Mouse (Mus musculus) left cerebral cortex, adult 2 months (tissue): ENCODE results near the gene Olfr68. TPM values are rescaled to one million over a fixed set of nuclear protein-coding genes. Genes with fewer than 3 reads are reported as not detected.

Experiments
- DNase-seq, 2 experiments: peaks; one replicate each; pipeline ENCODE4 v3.0.0; 2021 to 2022; ENCODE audit warnings: low spot score in 2 of 2, mixed read lengths in 1 of 2; ENCODE audit errors: extremely low spot score in 1 of 2
- H3K27ac ChIP-seq: fragments of 200-600 bp; 2 replicates; pipeline ENCODE4 v1.8.1; 2022
- H3K4me3 ChIP-seq: fragments of 200-600 bp; 2 replicates; pipeline ENCODE4 v1.8.1; 2022
- CTCF ChIP-seq: fragments of 200-600 bp; IDR thresholded peaks from 2 replicates; pipeline ENCODE4 v1.8.1; 2022; ENCODE audit warnings: antibody characterized with exemption, mild to moderate bottlenecking, moderate library complexity
- intact Hi-C: fragments of 180-260 bp; cut with DNase I; formaldehyde crosslinking; loops from one replicate; pipeline ENCODE4 v1.15.1; 2025
- total RNA-seq, 2 experiments: library from RNA; stranded (reverse); gene quantifications; 2 replicates each; pipeline ENCODE4 v1.2.3; 2021

The Olfr68 gene
- total RNA-seq, 2 experiments from 2014 or later: not detected

- Histone ChIP-seq H3K4me3 (no peak within 1 kb of the TSS), H3K27ac (no peak within 1 kb of the TSS)
- no peak for TF ChIP-seq CTCF
- intact Hi-C loops: no loop called here
- no peak for DNase-seq
These were observed 34.7 kb downstream of the Olfr68 start, which contains the start of gene Olfr629 for GRCm38 (mm10) chr7:103744843-103745242. Gene Olfr629, minus strand, starts transcription at chr7:103744943.

DNA sequence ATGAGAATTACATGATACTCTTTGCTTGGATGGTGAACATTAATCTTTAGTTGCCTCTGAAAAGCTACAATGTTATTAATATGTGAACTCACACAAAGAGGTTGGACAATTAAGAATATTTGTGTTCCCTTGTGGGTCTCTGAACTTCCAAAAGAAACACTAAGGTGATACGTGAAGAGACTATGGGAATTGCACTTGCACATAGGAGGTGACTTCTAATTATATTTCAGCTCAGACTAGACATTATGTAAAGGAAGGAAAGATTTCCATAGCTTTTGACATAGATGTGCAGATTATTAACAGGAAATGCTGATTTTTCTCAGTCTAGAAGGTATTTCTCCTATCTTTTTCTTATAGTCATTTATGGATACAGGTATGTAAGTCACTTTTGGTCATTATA lies 49.4 kb downstream of the Olfr68 start, which contains the start of gene Olfr628:
Olfr628 (plus strand) TSS at position 301 of the 400 bp plus-strand sequence.
- no peak for DNase-seq
- H3K4me3 ChIP-seq: no peak within 1 kb of the TSS
- intact Hi-C loops: no loop called here
- H3K27ac ChIP-seq: no peak within 1 kb of the TSS
- no peak for TF ChIP-seq CTCF

Other genes with a start within 250 kb of the Olfr68 start
- gene Olfr612, start 237.0 kb downstream of the Olfr68 start, total RNA-seq: not detected
- gene Olfr613, start 231.6 kb downstream of the Olfr68 start, total RNA-seq: not detected
- gene Olfr615, start 223.6 kb downstream of the Olfr68 start, total RNA-seq: not detected
- not detected for gene Olfr616, start 210.6 kb downstream of the Olfr68 start, total RNA-seq
- gene Olfr617, start 206.6 kb downstream of the Olfr68 start, total RNA-seq: not detected
- not detected for gene Olfr618, start 189.6 kb downstream of the Olfr68 start, total RNA-seq
- gene Olfr619, start 179.1 kb downstream of the Olfr68 start, total RNA-seq: not detected
- gene Olfr620, start 167.2 kb downstream of the Olfr68 start, total RNA-seq: not detected
- gene Olfr622, start 137.0 kb downstream of the Olfr68 start, total RNA-seq: not detected
- gene Olfr623, start 116.0 kb downstream of the Olfr68 start, total RNA-seq: not detected
- under 1 TPM in 1 of 2 experiments, not detected in 1; 0.07 TPM for gene Olfr624, start 108.5 kb downstream of the Olfr68 start, total RNA-seq
- gene Olfr625-ps1, start 97.0 kb downstream of the Olfr68 start, total RNA-seq: not detected
- gene Olfr243, start 65.0 kb downstream of the Olfr68 start, total RNA-seq: not detected
- gene Olfr628, start 49.3 kb downstream of the Olfr68 start, total RNA-seq: not detected
- not detected for gene Olfr629, start 34.8 kb downstream of the Olfr68 start, total RNA-seq
- not detected for gene Olfr630, start 22.4 kb downstream of the Olfr68 start, total RNA-seq
- gene Olfr69, start 8.1 kb downstream of the Olfr68 start, total RNA-seq: not detected
- gene Olfr67, start 12.1 kb upstream of the Olfr68 start, total RNA-seq: not detected
- gene Hbb-bt, start 34.3 kb upstream of the Olfr68 start, total RNA-seq: 10 to 100 TPM; 29.5 to 36.6 TPM
- gene Hbb-bs, start 48.4 kb upstream of the Olfr68 start, total RNA-seq: 100 to 1,000 TPM; 305 to 339 TPM
- not detected for gene Hbb-bh2, start 60.8 kb upstream of the Olfr68 start, total RNA-seq
- gene Hbb-bh1, start 63.5 kb upstream of the Olfr68 start, total RNA-seq: not detected
- not detected for gene Hbb-y, start 73.5 kb upstream of the Olfr68 start, total RNA-seq
- gene Olfr66, start 106.6 kb upstream of the Olfr68 start, total RNA-seq: not detected
- gene Olfr64, start 114.8 kb upstream of the Olfr68 start, total RNA-seq: not detected
- gene Olfr65, start 123.8 kb upstream of the Olfr68 start, total RNA-seq: not detected
- not detected for gene Olfr631, start 149.1 kb upstream of the Olfr68 start, total RNA-seq
- not detected for gene Olfr632, start 154.6 kb upstream of the Olfr68 start, total RNA-seq
- not detected for gene Olfr633, start 164.7 kb upstream of the Olfr68 start, total RNA-seq
- gene Olfr635, start 191.5 kb upstream of the Olfr68 start, total RNA-seq: under 1 TPM; 0.05 to 0.09 TPM
- gene Olfr638, start 219.0 kb upstream of the Olfr68 start, total RNA-seq: not detected
- under 1 TPM; 0.07 to 0.19 TPM for gene Olfr639, start 237.6 kb upstream of the Olfr68 start, total RNA-seq
- not detected for gene Olfr640, start 245.9 kb upstream of the Olfr68 start, total RNA-seq